Mouse (Mus musculus) lung, adult 2 months (tissue): ENCODE data around the gene Ntsr2.

Experiments used
- CTCF ChIP-seq: fragments of 200-500 bp; IDR thresholded peaks from 2 replicates; pipeline ENCODE4 v1.5.1; 2011; ENCODE audit warnings: mild to moderate bottlenecking, low read length, control low read depth; ENCODE audit not compliant: insufficient read depth
- POLR2A ChIP-seq: fragments of 200-500 bp; IDR thresholded peaks from 2 replicates; pipeline ENCODE4 v1.6.1; 2011; ENCODE audit warnings: low read depth, mild to moderate bottlenecking, control low read depth, low read length, borderline replicate concordance; ENCODE audit errors: extremely low read depth

DNA sequence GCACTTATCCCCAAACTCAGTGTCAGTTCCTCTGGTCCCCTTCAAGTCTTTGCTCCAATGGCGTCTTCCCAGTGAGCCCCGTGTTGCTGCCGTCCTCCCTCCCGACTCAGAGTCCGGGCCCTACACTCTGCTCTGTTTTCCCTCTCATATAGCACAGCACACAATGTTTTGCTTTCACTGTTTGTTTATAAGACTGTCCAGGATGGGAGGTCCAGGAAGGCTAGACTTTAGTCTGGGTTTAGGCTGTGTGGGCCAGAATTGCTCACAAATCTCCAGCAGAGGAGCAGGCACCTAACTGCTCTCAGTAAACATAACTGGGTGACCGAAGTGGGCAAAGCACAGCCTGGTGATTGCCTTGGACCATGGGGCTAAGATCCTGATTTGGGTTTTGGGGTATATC lies 19.9 kb upstream of the Ntsr2 start:
- no peak for TF ChIP-seq POLR2A
- TF ChIP-seq CTCF = no peak
